Comparison of ENCODE assay signal across 15 mouse cellular contexts in the genomic region with DNA sequence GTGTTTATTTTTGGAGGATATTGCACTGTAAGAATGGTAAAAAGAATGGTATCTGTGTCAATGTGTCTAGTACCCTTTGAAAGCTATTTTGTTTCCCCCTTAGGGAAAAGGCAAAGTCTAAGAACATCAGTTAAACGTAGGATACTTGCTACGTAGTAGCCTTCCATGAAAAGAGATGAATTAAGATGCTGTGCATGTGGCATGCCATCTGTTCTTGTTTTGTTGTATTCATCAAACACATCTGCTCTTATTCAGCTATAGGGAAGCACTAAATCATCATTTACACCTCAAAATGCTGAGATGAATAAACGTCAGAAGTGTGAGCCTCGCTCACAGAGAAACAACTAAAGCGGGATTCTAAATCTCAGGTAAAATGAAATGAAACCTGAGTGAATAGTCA.
DNase-seq lines count a peak whose midpoint lies in the region; ATAC-seq lines count a peak whose summit lies in the region.
"Had no signal": no experiment of that assay in that cellular context is flagged by ENCODE, and none has a peak within 500 bp of the region (broad histone marks: within the 10 kb centered on the region; RNA-seq: fewer than 3 reads in every experiment).

No protein-coding gene starts in this region.

- H3K9ac ChIP-seq in hindbrain, embryonic 12.5 days: no peak overlapping the region

- 53% methylated on average over 5 of the region's 5 CpGs for WGBS in hindbrain, embryonic 12.5 days

- H3K36me3 ChIP-seq in hindbrain, embryonic 12.5 days: no peaks in the 10 kb centered on the region

- H3K4me3 ChIP-seq in hindbrain, embryonic 12.5 days: no peak overlapping the region

- H3K9me3 ChIP-seq in hindbrain, embryonic 12.5 days (replicated peaks): no peaks in the 10 kb centered on the region

- peak; percentile 11 for DNase-seq in layer of hippocampus, adult 11-12 months (ENCODE audit: low spot score)
- DNase-seq in layer of hippocampus, postnatal 25 days (ENCODE audit: extremely low spot score in 1 of 2, low spot score in 1 of 2): no peak
- peak; percentile 63 for DNase-seq in right cerebral cortex, adult 18-20 months
- no peak for DNase-seq in right cerebral cortex, postnatal 4 days
- peak; percentile 7 for DNase-seq in right cerebral cortex, postnatal 25 days
- no peak for DNase-seq in adrenal gland, postnatal 14 days
- DNase-seq in ovary, postnatal 14 days (ENCODE audit: low spot score): no peak
- DNase-seq: adrenal gland, postnatal 25 days; heart, adult 11 months; heart, postnatal 10 days; kidney, adult 11 months; liver; thymus, adult 2 months had no signal

- no peaks in the 10 kb centered on the region for H3K4me1 ChIP-seq in hindbrain, embryonic 12.5 days

- no peak overlapping the region for H3K27ac ChIP-seq in hindbrain, embryonic 12.5 days

- peak; percentile 68 for ATAC-seq in hindbrain, embryonic 12.5 days (ENCODE audit: low FRiP score)

- no peaks in the 10 kb centered on the region for H3K27me3 ChIP-seq in hindbrain, embryonic 12.5 days
- H3K27me3 ChIP-seq: CH12.LX had no signal

- no peak overlapping the region for H3K4me2 ChIP-seq in hindbrain, embryonic 12.5 days (replicated peaks)

Comparison
In these comparisons a context has a peak if more than half of its experiments do, and no peak if none do; other contexts are left out.
1. DNase-seq: peak in layer of hippocampus, adult 11-12 months (single experiment), right cerebral cortex, adult 18-20 months (single experiment) and right cerebral cortex, postnatal 25 days (single experiment); none in layer of hippocampus, postnatal 25 days (0 of 2), right cerebral cortex, postnatal 4 days (single experiment), adrenal gland, postnatal 14 days (single experiment) and ovary, postnatal 14 days (single experiment).